Mouse (Mus musculus) lung, postnatal 0 days (tissue): ENCODE measurements around the gene Rpl28. TPM values are rescaled to one million over a fixed set of nuclear protein-coding genes. Genes with fewer than 3 reads are reported as not detected.
"Not testable (repeated sequence)": the region's sequence is repeated elsewhere in the genome, so short reads cannot be mapped to it uniquely, and the experiment has no call there.

Experiments
- ATAC-seq: fragments of 200-750 bp; cut with Nextera tagmentation; 2 replicates; pipeline ENCODE4 v1.8.0; 2017; ENCODE audit warnings: moderate library complexity
- DNase-seq: peaks from one replicate; pipeline ENCODE4 v3.0.0-alpha.2; 2016; ENCODE audit warnings: low spot score
- H3K27ac ChIP-seq: fragments of 300-500 bp; sonication (generic); 2 replicates; pipeline ENCODE4 v1.5.1; 2014; ENCODE audit warnings: antibody characterized with exemption, mild to moderate bottlenecking, low read length, mixed read lengths
- H3K27me3 ChIP-seq: fragments of 300-500 bp; sonication (generic); replicated peaks from 2 replicates; pipeline ENCODE4 v1.6.1; 2014; ENCODE audit warnings: low read length, mixed read lengths; ENCODE audit not compliant: insufficient read depth
- H3K36me3 ChIP-seq: fragments of 300-500 bp; sonication (generic); 2 replicates; pipeline ENCODE4 v1.6.1; 2014; ENCODE audit warnings: low read length, mixed read lengths; ENCODE audit not compliant: insufficient read depth
- H3K4me1 ChIP-seq: fragments of 300-500 bp; sonication (generic); 2 replicates; pipeline ENCODE4 v1.6.1; 2014; ENCODE audit warnings: antibody characterized with exemption, low read depth, low read length, mixed read lengths; ENCODE audit not compliant: insufficient read depth
- H3K4me2 ChIP-seq: fragments of 300-500 bp; sonication (generic); replicated peaks from 2 replicates; pipeline ENCODE4 v1.6.1; 2014; ENCODE audit warnings: low read depth, mild to moderate bottlenecking, low read length, moderate library complexity, mixed read lengths
- H3K4me3 ChIP-seq: fragments of 300-500 bp; sonication (generic); 2 replicates; pipeline ENCODE4 v1.5.1; 2014; ENCODE audit warnings: low read depth, low read length
- H3K9ac ChIP-seq: fragments of 300-500 bp; sonication (generic); replicated peaks from 2 replicates; pipeline ENCODE4 v1.6.1; 2014; ENCODE audit warnings: low read depth, mild to moderate bottlenecking
- H3K9me3 ChIP-seq: fragments of 300-500 bp; sonication (generic); 2 replicates; pipeline ENCODE4 v1.6.1; 2016; ENCODE audit warnings: low read length, mixed read lengths
- CTCF ChIP-seq: IDR thresholded peaks from 2 replicates; pipeline ENCODE4 v1.5.1; 2016; ENCODE audit warnings: antibody characterized with exemption, mild to moderate bottlenecking
- EP300 ChIP-seq: IDR thresholded peaks from 2 replicates; pipeline ENCODE4 v1.6.1; 2016; ENCODE audit warnings: antibody characterized with exemption, mild to moderate bottlenecking, control low read depth
- WGBS: fragments of 180-500 bp; shearing (Covaris S2); extraction: QIAGEN DNeasy Blood & Tissue Kit; methylation state at CpG from one replicate; pipeline ENCODE4 v1.1.7; 2014; 5-methylcytosine and 5-hydroxymethylcytosine counted together
- polyA plus RNA-seq: library from polyadenylated mRNA; unstranded; fragments of >200 nt; fragmentation: Nextera tagmentation; extraction: Ambion mirVana; gene quantifications from 2 replicates; pipeline ENCODE4 v1.2.1, GENCODE M21; 2015

Gene Rpl28
- polyA plus RNA-seq, 1 experiment from 2014 or later, result 294 TPM

GRCm38 (mm10) chr7:4793674-4794073 is 1.0 kb downstream of the Rpl28 start:
- no peaks in the 10 kb centered on the region for H3K9me3 ChIP-seq
- H3K9ac ChIP-seq, result peak overlapping the region; percentile 83
- H3K4me1 ChIP-seq, result 0 out of 2 replicates have a peak, but pooled peaks cover 4% of the 10 kb centered on the region
- TF ChIP-seq CTCF, result no peak
- no peak for TF ChIP-seq EP300
- peaks cover 5% of the 10 kb centered on the region; the same call in 1 of the 2 replicates for H3K36me3 ChIP-seq
- no peak overlapping the region for H3K27ac ChIP-seq
- peak overlapping the region; percentile 73 for H3K4me3 ChIP-seq
- H3K27me3 ChIP-seq, result no peaks in the 10 kb centered on the region
- DNase-seq (no peak), ATAC-seq (no peak)
- peak overlapping the region; percentile 72 for H3K4me2 ChIP-seq
- WGBS, result 31% methylated on average over 4 of the region's 4 CpGs

- Histone ChIP-seq H3K36me3 (peaks cover 5% of the 10 kb centered on the region; the same call in 1 of the 2 replicates), H3K9me3 (no peaks in the 10 kb centered on the region), H3K27ac (no peak overlapping the region), H3K27me3 (no peaks in the 10 kb centered on the region), H3K9ac (no peak overlapping the region), H3K4me3 (no peak overlapping the region), H3K4me1 (0 out of 2 replicates have a peak, but pooled peaks cover 4% of the 10 kb centered on the region), H3K4me2 (no peak overlapping the region)
- DNase-seq (no peak), ATAC-seq (no peak)
- WGBS, result 64% methylated on average over 3 of the region's 3 CpGs
- TF ChIP-seq CTCF (no peak), EP300 (no peak)
These were observed 2.0 kb downstream of the Rpl28 start for GRCm38 (mm10) chr7:4794631-4795168.

GRCm38 (mm10) chr7:4795767-4796433 is 3.2 kb downstream of the Rpl28 start:
- TF ChIP-seq CTCF, result peak; percentile 86
- TF ChIP-seq EP300, result no peak
- 63% methylated on average over 7 of the region's 7 CpGs for WGBS
- no peaks in the 10 kb centered on the region for H3K9me3 ChIP-seq
- no peak overlapping the region for H3K27ac ChIP-seq
- no peak for ATAC-seq
- no peak overlapping the region for H3K4me3 ChIP-seq
- H3K4me2 ChIP-seq, result no peak overlapping the region
- no peaks in the 10 kb centered on the region for H3K27me3 ChIP-seq
- peak; percentile 82 for DNase-seq
- no peak overlapping the region for H3K9ac ChIP-seq
- peaks cover 5% of the 10 kb centered on the region; the same call in 1 of the 2 replicates for H3K36me3 ChIP-seq
- H3K4me1 ChIP-seq, result 0 out of 2 replicates have a peak, but pooled peaks cover 4% of the 10 kb centered on the region

DNA sequence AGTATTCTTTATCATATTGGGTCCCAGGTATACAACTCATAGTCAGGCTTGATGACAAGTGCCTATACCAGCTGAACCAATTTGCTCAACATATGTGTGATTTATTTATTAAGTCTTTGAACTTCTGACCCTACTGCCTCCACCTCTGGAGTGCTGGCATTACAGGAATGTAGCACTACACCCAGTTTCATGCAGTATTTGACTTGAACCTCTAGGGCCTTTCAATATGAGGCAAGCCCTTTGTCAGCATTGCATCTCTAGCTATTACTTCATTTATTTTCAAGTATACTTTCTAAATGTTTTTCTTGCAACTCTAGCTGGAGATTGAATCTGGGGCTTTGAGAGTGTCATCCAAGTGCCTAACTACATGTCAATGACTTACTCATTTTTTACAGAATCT is 9.6 kb downstream of the Rpl28 start:
- peaks cover 16% of the 10 kb centered on the region; the same call in 1 of the 2 replicates for H3K36me3 ChIP-seq
- peak; percentile 64 for DNase-seq
- TF ChIP-seq EP300 (0 out of 2 replicates have a peak, but pooled peaks have one; percentile 29), CTCF (0 out of 2 replicates have a peak, but pooled peaks have one; percentile 16)
- peak; percentile 79 for ATAC-seq
- no peak overlapping the region for H3K9ac ChIP-seq
- H3K4me1 ChIP-seq, result no peaks in the 10 kb centered on the region
- no peak overlapping the region for H3K4me2 ChIP-seq
- H3K4me3 ChIP-seq, result no peak overlapping the region
- H3K9me3 ChIP-seq, result no peaks in the 10 kb centered on the region
- no peaks in the 10 kb centered on the region for H3K27me3 ChIP-seq
- H3K27ac ChIP-seq, result no peak overlapping the region

GRCm38 (mm10) chr7:4806716-4807115 is 14.0 kb downstream of the Rpl28 start:
- WGBS, result 81% methylated on average over 7 of the region's 7 CpGs
- Histone ChIP-seq H3K27me3 (no peaks in the 10 kb centered on the region), H3K9me3 (no peaks in the 10 kb centered on the region), H3K9ac (no peak overlapping the region), H3K27ac (no peak overlapping the region), H3K4me2 (no peak overlapping the region), H3K4me1 (no peaks in the 10 kb centered on the region), H3K36me3 (peaks cover 12% of the 10 kb centered on the region; the same call in 1 of the 2 replicates), H3K4me3 (no peak overlapping the region)
- TF ChIP-seq CTCF, result peak; percentile 75
- TF ChIP-seq EP300, result no peak
- DNase-seq, result peak; percentile 81
- peak; percentile 61 for ATAC-seq

DNA sequence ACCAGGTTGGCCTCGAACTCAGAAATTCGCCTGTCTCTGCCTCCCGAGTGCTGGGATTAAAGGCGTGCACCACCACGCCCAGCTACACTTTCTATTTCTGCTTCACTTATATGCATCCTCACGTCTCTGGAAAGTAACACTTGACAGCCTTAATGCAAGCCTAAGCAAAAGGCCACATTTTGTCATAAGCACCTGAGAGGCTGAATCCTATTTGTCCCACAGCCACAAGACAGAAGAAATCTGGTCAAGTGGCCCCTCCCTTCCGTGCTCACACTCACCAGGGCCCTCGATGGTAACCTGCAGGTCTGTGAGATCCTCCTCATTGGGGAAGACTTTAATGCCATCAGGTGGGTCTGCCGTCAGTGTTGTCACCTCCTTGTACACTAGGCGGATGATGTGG is 18.5 kb downstream of the Rpl28 start:
- not testable (repeated sequence) for H3K27me3 ChIP-seq, H3K9me3 ChIP-seq, DNase-seq, H3K36me3 ChIP-seq, H3K27ac ChIP-seq, H3K4me1 ChIP-seq, ATAC-seq
- H3K4me2 ChIP-seq, result peak overlapping the region; percentile 78
- peak overlapping the region; percentile 97 for H3K4me3 ChIP-seq
- WGBS, result 25% methylated on average over 10 of the region's 10 CpGs
- peak overlapping the region; percentile 94 for H3K9ac ChIP-seq
